Mouse (Mus musculus): ENCODE results near the gene H3f3b. TPM values are rescaled to one million over a fixed set of nuclear protein-coding genes. Genes with fewer than 3 reads are reported as not detected.
"Not testable (repeated sequence)": the region's sequence is repeated elsewhere in the genome, so short reads cannot be mapped to it uniquely, and the experiment has no call there.

Gene H3f3b
- total and polyA plus RNA-seq, 2 experiments from 2014 or later, result 627 to 2,179 TPM

GRCm38 (mm10) chr11:116021328-116022220 is 6.2 kb downstream of the H3f3b start:
- Histone ChIP-seq H3K9me3 (ENCODE audit: low read length) (no peaks in the 10 kb centered on the region), H3K4me2 (ENCODE audit: low read depth, low read length) (peak overlapping the region; percentile 79), H3K4me3 (ENCODE audit: low read length) (peak overlapping the region; percentile 49), H3K27ac (no peak overlapping the region), H3K4me1 (ENCODE audit: insufficient read depth, low read length) (0 out of 2 replicates have a peak, but pooled peaks cover 7% of the 10 kb centered on the region), H3K36me3 (ENCODE audit: insufficient read depth, low read length) (peaks cover 9% of the 10 kb centered on the region), H3K9ac (replicated peaks; ENCODE audit: low read length) (0 out of 2 replicates have a peak overlapping the region, but pooled peaks have one; percentile 10), H3K27me3 (ENCODE audit: insufficient read depth, low read length) (no peaks in the 10 kb centered on the region)
- TF ChIP-seq CTCF (IDR thresholded peaks at IDR 0.05; ENCODE audit: low read depth), result no peak
- ATAC-seq (no peak), DNase-seq (ENCODE audit: low spot score) (no peak)
- 73% methylated on average over 6 of the region's 6 CpGs for WGBS

- Histone ChIP-seq H3K9me3 (ENCODE audit: low read length) (no peaks in the 10 kb centered on the region), H3K9ac (replicated peaks; ENCODE audit: low read length) (no peak overlapping the region), H3K27me3 (ENCODE audit: insufficient read depth, low read length) (no peaks in the 10 kb centered on the region), H3K4me2 (ENCODE audit: low read depth, low read length) (no peak overlapping the region), H3K27ac (no peak overlapping the region), H3K36me3 (ENCODE audit: insufficient read depth, low read length) (peaks cover 9% of the 10 kb centered on the region), H3K4me3 (ENCODE audit: low read length) (no peak overlapping the region), H3K4me1 (ENCODE audit: insufficient read depth, low read length) (0 out of 2 replicates have a peak, but pooled peaks cover 7% of the 10 kb centered on the region)
- 55% methylated on average over 1 of the region's 1 CpGs for WGBS
- ATAC-seq, result no peak
- no peak for DNase-seq (ENCODE audit: low spot score)
- TF ChIP-seq CTCF (IDR thresholded peaks at IDR 0.05; ENCODE audit: low read depth), result peak; percentile 53
Measured at GRCm38 (mm10) chr11:116020519-116020922, 7.2 kb downstream of the H3f3b start.

GRCm38 (mm10) chr11:116019976-116020411 is 7.8 kb downstream of the H3f3b start:
- Histone ChIP-seq H3K4me1 (ENCODE audit: insufficient read depth, low read length) (0 out of 2 replicates have a peak, but pooled peaks cover 7% of the 10 kb centered on the region), H3K4me3 (ENCODE audit: low read length) (no peak overlapping the region), H3K36me3 (ENCODE audit: insufficient read depth, low read length) (peaks cover 9% of the 10 kb centered on the region), H3K4me2 (ENCODE audit: low read depth, low read length) (no peak overlapping the region), H3K9ac (replicated peaks; ENCODE audit: low read length) (no peak overlapping the region), H3K27ac (peak overlapping the region; percentile 38; the same call in 1 of the 2 replicates), H3K27me3 (ENCODE audit: insufficient read depth, low read length) (no peaks in the 10 kb centered on the region), H3K9me3 (ENCODE audit: low read length) (no peaks in the 10 kb centered on the region)
- WGBS, result 69% methylated on average over 2 of the region's 2 CpGs
- no peak for TF ChIP-seq CTCF (IDR thresholded peaks at IDR 0.05; ENCODE audit: low read depth)
- ATAC-seq (no peak), DNase-seq (ENCODE audit: low spot score) (no peak)

- H3K4me2 ChIP-seq (ENCODE audit: low read depth, low read length), result no peak overlapping the region
- H3K4me1 ChIP-seq (ENCODE audit: insufficient read depth, low read length), result 0 out of 2 replicates have a peak, but pooled peaks cover 7% of the 10 kb centered on the region
- 38% methylated on average over 1 of the region's 1 CpGs for WGBS
- H3K27ac ChIP-seq, result no peak overlapping the region
- H3K27me3 ChIP-seq (ENCODE audit: insufficient read depth, low read length), result no peaks in the 10 kb centered on the region
- no peak overlapping the region for H3K4me3 ChIP-seq (ENCODE audit: low read length)
- no peak for DNase-seq (ENCODE audit: low spot score)
- H3K9ac ChIP-seq (replicated peaks; ENCODE audit: low read length), result no peak overlapping the region
- H3K36me3 ChIP-seq (ENCODE audit: insufficient read depth, low read length), result peaks cover 9% of the 10 kb centered on the region
- TF ChIP-seq CTCF (IDR thresholded peaks at IDR 0.05; ENCODE audit: low read depth), result no peak
- no peak for ATAC-seq
- H3K9me3 ChIP-seq (ENCODE audit: low read length), result no peaks in the 10 kb centered on the region
Measured at GRCm38 (mm10) chr11:116019360-116019791, 8.4 kb downstream of the H3f3b start.

GRCm38 (mm10) chr11:116018867-116019266 is 8.9 kb downstream of the H3f3b start:
- not testable (repeated sequence) for H3K27ac ChIP-seq; H3K9me3 ChIP-seq (ENCODE audit: low read length); ATAC-seq; H3K4me3 ChIP-seq (ENCODE audit: low read length); H3K4me1 ChIP-seq (ENCODE audit: insufficient read depth, low read length); H3K36me3 ChIP-seq (ENCODE audit: insufficient read depth, low read length); DNase-seq (ENCODE audit: low spot score); H3K4me2 ChIP-seq (ENCODE audit: low read depth, low read length); H3K27me3 ChIP-seq (ENCODE audit: insufficient read depth, low read length); H3K9ac ChIP-seq (replicated peaks; ENCODE audit: low read length)
- WGBS, result 91% methylated on average over 4 of the region's 4 CpGs

- Histone ChIP-seq H3K27me3 (ENCODE audit: insufficient read depth, low read length) (no peaks in the 10 kb centered on the region), H3K9me3 (ENCODE audit: low read length) (no peaks in the 10 kb centered on the region), H3K9ac (replicated peaks; ENCODE audit: low read length) (no peak overlapping the region), H3K27ac (no peak overlapping the region), H3K36me3 (ENCODE audit: insufficient read depth, low read length) (peaks cover 9% of the 10 kb centered on the region), H3K4me1 (ENCODE audit: insufficient read depth, low read length) (peaks cover 8% of the 10 kb centered on the region; the same call in 1 of the 2 replicates), H3K4me2 (ENCODE audit: low read depth, low read length) (no peak overlapping the region), H3K4me3 (ENCODE audit: low read length) (no peak overlapping the region)
- DNase-seq (ENCODE audit: low spot score) (peak; percentile 67), ATAC-seq (peak; percentile 44; the same call in 1 of the 2 replicates)
- 28% methylated on average over 6 of the region's 6 CpGs for WGBS
- TF ChIP-seq CTCF (IDR thresholded peaks at IDR 0.05; ENCODE audit: low read depth), result peak; percentile 73
Measured at GRCm38 (mm10) chr11:116018106-116018505, 9.7 kb downstream of the H3f3b start.
